Mouse (Mus musculus): ENCODE results near the gene Tnpo3.

DNA sequence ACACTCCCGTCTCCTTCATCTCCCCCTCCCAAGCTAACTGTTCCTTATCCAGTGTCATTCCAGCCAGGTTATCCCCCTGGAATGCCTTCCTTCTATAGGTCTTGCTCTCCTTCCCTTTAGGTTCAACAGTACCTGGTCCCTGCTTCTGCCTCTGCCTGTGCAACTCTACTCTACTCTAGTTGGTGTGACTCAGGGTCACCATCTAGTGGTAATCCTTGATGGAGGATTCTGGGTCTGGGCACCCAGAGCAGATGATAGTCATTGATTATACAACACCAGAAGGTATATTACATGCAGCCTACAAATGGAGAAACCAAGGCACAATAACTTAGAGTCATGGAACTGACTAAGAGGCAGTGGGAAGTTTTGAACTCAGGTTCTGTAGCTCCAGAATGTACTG, 108.1 kb downstream of the Tnpo3 start:
- TF ChIP-seq MAX (IDR thresholded peaks at IDR 0.05; ENCODE audit: low read length): no peak
- TF ChIP-seq EP300 (IDR thresholded peaks at IDR 0.05; ENCODE audit: low read depth in 1 of 2, low read length in 2 of 2): no peak
- no peak for TF ChIP-seq ZNF384 (IDR thresholded peaks at IDR 0.05; ENCODE audit: low read depth, low read length)
- 0 out of 2 replicates have a peak, but pooled peaks have one; percentile 8 for TF ChIP-seq TCF12 (IDR thresholded peaks at IDR 0.05; ENCODE audit: low read depth, low read length)
- TF ChIP-seq USF1 (IDR thresholded peaks at IDR 0.05; ENCODE audit: low read depth, low read length): no peak
- no peak for TF ChIP-seq NRF1 (IDR thresholded peaks at IDR 0.05; ENCODE audit: insufficient read depth, low read depth, low read length, poor library complexity, severe bottlenecking)
- TF ChIP-seq SMC3 (IDR thresholded peaks at IDR 0.05; ENCODE audit: low read depth, low read length): peak; percentile 68
- no peak for TF ChIP-seq HCFC1 (IDR thresholded peaks at IDR 0.05; ENCODE audit: low read depth, low read length)

Measured in MEL (cell line).